Mouse (Mus musculus) heart, postnatal 4 days (tissue): ENCODE measurements at regions not wholly inside any gene's neighbourhood (a gene's known extent, or its start where the extent isn't known, plus 50 kb on each side); places are given as distances from the start of the nearest gene placed in this dataset.

Experiments used
- DNase-seq: peaks from one replicate; pipeline ENCODE4 v3.0.0; 2021

DNA sequence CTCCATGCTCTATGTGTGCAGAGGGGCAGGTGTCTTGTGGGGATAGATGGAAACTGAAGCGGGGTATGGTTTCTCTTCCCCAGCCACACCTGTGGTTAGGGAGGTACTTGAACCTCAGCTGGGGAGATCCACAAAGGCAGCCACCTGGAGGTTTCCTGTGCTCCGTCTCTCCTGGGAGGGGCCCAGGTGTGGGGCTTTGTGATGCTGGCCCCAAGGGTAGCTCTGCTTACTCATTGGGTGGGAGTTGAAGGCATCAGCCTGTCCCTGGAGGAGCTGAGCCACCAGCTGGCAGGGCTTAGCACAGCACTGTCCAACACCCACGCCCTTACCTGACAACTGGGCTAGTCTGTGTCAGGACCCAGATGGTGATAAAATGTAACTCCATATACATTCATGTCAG, 81.4 kb downstream of the Lhx2 start:
- DNase-seq: no peak

DNA sequence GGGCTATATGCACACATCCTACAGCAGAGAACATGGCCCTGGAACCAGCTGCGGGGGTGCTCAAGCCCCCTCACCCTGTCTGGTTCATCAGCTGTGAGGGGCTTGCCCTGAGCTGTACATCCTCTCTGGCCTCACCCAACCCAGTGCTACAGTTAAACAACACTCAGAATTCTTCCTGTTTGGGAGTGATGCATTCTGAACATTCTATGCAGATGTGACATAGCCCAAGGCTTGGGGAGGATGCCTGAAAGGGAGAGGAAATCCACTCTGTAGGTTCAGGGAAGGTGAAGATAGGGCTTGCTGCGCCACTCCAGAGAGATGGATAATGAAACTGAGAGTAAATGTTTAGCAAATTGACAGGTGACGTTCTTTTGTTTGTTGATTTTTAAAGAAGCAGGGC, 83.3 kb downstream of the Lhx2 start:
- DNase-seq: no peak

DNA sequence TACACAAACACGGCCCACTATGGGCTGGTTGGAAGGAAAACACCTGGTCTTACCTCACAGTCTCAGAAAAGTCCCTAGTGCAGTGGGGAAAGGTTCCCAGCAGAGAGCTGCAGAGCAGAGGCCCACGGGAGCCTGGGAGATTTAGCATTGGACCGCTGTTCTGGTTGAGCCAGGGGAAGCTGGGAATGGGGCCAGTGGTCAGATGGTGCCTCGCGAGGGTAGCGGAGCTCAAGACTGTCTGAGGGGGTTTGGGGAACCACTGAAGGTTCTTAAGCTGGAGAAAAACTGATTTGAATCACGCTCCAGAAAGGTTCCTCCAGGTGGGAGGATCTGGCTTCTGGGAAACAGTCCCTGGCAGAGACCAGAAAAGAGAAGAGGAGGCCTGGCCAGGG, 84.8 kb downstream of the Lhx2 start:
- no peak for DNase-seq

DNA sequence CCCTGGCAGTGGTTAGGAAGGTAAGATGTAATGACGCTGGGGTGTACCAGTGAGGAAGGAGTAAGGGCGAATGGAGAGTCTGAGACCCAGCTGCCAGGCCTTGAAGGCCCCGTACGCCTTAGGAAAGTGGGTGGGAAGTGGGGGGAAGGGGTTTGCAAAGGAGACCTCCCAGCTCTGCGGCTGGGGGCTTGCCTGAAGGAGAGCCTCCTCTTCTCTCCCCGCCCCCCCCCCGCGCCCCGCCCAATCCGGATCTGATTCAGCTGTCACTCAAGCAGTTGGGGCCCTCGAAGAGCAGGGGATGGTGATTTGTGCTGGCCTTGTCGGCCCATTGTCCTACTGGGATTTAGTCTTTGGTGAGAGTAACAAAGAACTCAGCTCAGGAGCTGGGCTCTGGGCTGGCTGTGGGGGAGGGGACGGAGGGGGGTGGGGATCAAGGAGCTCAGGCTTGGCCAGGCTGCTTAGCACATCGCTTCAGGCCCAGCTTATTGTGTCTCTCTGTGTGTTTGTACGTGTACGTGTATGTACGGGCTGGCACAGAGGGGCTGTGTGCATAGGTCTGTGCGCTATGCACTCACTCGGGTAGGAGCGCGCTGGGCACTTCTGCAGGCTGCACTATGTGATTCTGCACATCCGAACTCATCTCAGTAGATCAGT, 85.3 kb downstream of the Lhx2 start:
- no peak for DNase-seq

DNA sequence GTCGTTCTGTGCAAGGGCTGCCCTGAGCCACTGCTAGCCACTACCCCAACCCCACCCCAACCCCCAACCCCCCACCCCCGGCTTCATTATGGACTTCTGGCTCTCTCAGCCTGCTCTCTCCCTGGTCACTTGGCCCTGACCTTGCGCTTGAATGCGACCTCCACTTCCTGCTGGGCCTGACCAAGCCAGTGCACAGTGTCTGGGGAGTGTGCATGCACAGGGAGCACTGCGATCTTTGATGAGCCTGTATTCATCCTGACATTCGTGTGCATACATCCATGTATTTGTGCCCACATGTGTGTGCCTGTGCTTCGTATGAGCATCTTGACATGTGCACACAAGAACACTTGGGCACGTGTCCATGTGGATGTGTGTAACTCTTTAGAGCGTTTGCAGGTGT, 85.9 kb downstream of the Lhx2 start:
- no peak for DNase-seq

DNA sequence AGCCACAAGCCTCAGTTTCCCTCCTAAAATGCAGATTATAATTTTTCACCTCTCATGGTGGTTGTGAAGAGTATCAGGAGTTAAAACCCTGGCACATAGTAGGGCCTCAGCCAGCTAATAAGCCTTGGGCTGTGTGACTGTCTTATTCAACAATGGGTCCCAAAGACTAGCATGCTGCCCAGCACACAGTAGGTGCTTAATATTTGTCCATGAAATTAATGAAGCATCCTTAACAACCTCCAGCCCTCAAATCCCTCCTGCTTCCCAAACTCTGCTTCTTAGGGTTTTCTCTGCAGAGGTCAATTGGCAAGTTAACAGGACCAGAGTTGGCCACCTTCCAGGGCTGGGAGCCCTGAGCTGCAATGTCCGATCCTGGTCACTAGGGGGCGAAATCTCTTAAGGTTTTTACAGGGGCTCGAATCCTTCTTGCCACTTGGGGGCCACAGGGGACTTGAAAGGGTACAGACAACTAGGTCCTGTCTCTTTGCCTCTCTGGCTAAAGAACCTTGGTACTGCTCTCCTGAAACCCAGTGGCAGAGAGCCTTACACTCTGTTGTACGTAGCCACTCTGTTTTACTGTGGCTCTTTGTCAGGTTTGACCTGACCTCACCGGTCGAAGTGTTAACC, 81.6 kb upstream of the Nek6 start:
- peak; percentile 90 for DNase-seq

DNA sequence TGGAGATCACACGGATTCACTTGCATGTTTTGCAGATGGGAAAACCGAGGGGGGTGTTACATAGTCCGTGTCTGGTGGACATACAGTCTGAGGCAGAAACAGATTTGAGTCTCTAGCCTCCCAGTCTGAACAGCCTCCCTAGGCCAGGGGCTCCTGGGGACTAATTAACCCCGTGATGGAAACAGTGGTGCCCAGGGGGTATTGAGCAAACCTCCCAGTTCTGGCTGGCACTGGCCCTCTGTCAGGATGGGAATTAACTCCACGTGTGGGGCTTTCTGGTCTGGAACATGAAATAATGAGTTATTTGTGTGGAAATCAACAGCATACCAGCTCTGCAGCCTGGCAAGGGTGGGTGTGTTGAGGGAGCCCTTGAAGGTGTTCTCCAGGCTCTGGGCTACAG, 79.9 kb upstream of the Nek6 start:
- no peak for DNase-seq

DNA sequence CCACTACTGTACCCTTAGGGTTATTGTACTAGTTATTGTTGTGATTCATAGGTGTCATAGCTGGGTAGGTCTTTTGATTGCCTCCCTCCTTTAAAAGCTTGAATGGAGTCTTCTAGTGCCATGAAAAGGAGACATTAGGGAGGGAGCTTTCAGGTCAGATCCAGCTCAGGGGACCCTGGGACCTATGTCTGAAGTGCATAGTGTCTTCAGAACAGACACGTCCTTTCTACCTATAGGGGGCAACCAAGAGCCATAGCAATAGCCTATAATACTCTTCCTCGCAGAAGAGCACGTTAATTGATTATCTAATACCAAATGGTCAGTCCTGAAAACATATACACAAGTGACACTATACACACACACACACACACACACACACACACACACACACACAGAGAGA, 77.7 kb upstream of the Nek6 start:
- peak; percentile 19 for DNase-seq

DNA sequence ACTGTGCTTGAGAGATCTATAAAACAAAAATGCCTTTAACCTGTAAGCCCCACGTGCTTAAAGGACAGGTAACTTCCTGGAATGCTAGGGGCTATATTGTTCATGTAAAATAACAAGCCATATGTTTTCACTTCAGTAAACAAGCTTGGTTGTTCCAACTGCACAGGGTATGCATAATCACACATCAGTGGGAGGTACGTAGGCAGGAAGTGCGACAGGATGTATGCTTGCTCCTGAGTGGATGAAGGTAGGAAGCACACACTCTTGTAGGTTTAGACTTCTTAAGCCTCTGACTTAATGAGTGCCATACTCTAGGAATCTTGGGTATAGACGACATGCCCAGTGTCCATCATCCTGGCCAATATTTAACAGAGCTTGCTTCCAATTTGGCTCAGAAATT, 74.7 kb upstream of the Nek6 start:
- no peak for DNase-seq

DNA sequence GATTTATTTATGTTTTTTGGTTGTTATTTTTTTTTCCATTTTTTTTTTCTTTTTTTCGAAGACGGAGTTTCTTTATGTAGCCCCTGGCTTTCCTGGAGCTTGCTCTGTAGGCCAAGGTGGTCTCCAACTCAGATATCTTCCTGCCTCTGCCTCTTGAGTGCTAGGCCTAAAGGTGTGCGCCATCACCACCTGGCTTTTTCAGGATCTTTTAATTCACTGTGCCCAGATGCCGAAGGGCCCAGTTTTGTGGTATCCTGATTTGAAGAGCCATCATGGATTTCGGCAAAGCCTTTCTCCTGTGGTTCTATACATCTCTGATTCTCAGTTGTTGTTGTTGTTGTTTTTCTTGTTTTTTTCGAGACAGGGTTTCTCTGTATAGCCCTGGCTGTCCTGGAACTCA, 72.3 kb upstream of the Nek6 start:
- no peak for DNase-seq

DNA sequence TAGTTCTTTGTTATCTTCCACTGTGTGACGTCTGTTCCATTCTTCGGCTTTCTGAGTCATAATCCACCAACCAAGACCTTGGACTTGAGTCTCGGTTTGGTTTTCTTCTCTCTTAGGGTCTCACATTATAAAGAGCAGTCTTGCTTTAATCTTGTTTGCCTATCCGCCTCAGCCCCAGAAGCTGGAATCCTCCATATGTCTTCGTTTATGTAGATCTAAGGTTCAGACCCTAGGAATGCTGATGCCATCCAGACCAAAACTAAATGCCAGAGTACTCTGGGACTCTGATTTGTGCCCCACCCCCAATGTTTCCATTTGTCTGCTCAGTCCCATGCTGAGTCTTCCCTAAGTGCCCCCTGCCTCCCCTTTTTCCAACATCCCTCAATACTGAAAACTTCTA, 71.5 kb upstream of the Nek6 start:
- DNase-seq: no peak

DNA sequence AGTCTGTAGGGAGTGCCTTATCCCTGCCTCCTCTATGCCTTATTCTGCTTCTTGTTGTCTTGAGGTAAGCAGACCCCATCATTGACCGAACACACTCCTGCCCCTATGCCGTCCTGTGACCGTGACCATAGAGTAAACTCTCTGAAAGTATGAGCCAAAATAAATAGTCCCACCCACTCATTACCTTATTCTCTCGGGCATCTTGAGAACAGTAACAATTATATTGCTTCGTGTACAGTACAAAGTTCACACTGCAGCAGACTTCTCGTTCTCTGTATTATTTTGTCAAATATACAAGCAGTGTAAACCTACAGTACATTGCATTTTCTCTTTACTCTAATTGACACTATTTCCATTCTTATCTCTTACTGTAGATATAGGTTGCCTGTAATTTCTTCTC, 62.4 kb upstream of the Nek6 start:
- DNase-seq: no peak

DNA sequence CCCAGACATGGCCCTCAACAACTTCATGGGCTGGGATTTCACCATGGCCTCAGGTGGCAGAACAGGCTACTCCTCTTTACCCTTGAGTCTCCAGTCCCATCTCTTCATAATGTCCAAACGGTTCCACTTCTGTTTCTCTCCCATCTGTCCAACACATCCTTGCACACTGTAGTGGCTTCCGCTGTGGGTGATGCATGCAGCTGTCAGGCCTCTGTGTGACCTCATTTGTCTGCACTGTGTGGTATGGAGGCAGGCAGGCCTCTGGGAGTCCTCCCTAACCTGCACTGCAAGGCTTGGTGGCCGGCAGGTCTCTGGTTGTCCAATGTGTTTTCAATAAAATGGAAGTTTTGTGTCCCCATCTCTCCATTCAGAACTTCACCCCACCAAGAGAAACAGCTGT, 54.9 kb upstream of the Nek6 start:
- no peak for DNase-seq

DNA sequence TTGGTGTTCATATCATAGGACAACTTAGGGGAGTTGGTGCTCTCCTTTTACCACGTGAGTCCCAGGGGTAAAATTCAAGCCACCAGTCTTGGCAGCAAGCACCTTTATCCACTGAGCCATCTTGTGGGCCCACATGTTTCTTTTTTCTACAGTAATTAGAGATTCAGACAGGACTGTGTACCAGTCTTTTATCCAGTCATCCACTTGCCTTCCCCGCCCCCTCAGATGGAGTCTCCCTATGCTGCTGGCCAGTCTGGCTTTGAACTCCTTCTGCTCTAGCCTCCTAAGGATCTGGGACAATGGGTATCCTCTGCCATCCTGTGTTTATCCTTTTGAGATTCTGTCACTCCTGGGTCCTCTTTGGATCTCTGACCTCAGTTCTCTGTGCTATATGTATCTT, 51.1 kb upstream of the Nek6 start:
- DNase-seq: no peak

DNA sequence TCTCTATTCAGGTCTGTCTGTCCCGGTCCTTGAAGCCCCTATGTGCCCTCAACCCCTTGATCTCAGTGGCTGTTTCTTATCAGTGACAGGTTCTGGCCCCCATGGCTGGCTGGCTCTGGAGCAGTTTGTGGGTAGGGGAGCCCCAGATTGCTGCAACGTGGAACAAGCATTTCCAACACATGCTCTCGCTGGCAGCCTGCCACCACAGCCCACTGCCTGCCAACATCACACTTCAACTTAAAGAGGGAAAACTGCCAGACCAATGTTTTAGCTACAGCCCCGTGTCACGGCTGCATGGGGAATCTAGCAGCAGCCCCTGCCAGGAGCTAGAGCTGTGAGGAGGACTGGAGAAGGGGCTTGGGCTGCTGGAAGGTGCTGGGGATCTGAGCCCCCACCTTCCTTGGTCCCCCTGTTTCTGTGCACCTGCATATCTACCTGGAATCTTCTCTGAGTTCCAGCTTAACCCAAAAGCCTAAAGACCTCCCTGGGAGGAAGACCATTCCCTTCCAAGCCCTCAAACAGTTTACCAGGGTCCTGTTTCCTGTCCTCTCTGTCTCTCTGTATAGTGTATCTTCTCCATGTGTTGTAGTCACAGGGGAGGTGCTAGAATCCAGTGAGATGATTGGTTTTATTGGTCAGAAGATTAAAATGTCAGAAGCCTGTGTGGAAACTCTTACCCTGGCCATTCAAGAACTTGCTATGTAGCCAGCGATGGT, 50.5 kb upstream of the Nek6 start:
- peak; percentile 74 for DNase-seq
